Mouse (Mus musculus): ENCODE measurements around the gene Nckap5. TPM values are rescaled to one million over a fixed set of nuclear protein-coding genes. Genes with fewer than 3 reads are reported as not detected.

Gene Nckap5
- total RNA-seq, 1 experiment, result 0.18 TPM

DNA sequence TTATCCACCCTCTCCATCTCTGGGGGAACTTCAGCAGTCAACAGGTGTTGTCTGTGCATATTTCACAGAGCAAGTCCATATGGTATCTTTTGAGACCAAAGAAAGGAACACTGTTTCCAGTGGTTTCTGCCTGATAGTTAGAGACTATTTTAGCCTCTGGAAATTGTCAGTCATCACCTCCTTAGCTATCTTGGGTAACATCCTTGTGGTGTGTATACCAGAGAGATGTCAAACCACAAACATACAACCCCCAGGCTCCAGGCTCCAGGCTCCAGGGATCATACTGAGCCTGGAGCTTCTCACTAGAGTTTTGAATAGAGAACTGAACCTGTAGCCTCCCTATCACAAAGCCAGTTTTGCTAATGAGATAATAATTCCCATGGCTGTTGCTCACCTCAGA lies 252.4 kb downstream of the Nckap5 start:
- Histone ChIP-seq H3K9me3 (ENCODE audit: control insufficient read depth, insufficient read depth, low read depth, low read length) (no peaks in the 10 kb centered on the region), H3K27ac (ENCODE audit: insufficient read depth, low read depth, low read length, poor library complexity, severe bottlenecking) (no peak overlapping the region), H3K9ac (ENCODE audit: insufficient read depth, low read depth, low read length, poor library complexity, severe bottlenecking) (no peak overlapping the region), H3K4me3 (ENCODE audit: insufficient read depth in 1 of 2, low read depth in 1 of 2, low read length in 2 of 2, poor library complexity in 1 of 2, severe bottlenecking in 1 of 2) (no peak overlapping the region), H3K36me3 (ENCODE audit: control insufficient read depth, insufficient read depth, low read length, poor library complexity, severe bottlenecking) (no peaks in the 10 kb centered on the region), H3K4me1 (ENCODE audit: control insufficient read depth in 2 of 2, insufficient read depth in 2 of 2, low read length in 2 of 2, poor library complexity in 1 of 2) (no peaks in the 10 kb centered on the region)
- no peak for DNase-seq (ENCODE audit: low read depth, low spot score)
- TF ChIP-seq CHD2 (IDR thresholded peaks at IDR 0.05; ENCODE audit: low read depth, low read length), result no peak
- in situ Hi-C loops (cut with MboI; ENCODE audit: low sequenced_read_pairs in 2 of 2, unreplicated experiment in 2 of 2), result no loop called here

DNA sequence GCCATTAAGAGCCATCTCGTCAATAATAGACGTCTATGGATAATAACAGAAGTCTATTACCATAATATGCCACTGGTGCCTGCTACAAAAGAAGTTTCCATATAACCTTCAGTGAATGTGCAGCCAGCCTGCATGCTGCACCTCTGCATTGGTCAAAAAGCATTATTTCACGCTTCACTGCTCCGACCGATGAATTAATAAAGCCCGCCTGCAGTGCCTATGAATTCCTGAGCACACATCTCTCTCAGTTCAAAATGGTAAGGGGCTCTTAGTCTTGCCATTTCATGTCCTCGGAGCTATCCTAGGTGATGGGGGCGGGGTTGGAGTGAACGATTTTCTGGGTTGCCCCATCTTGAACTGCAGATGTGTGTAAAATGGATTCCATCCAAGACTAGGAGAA lies 256.3 kb downstream of the Nckap5 start:
- no peaks in the 10 kb centered on the region for H3K36me3 ChIP-seq (ENCODE audit: control insufficient read depth, insufficient read depth, low read length, poor library complexity, severe bottlenecking)
- H3K9me3 ChIP-seq (ENCODE audit: control insufficient read depth, insufficient read depth, low read depth, low read length), result no peaks in the 10 kb centered on the region
- TF ChIP-seq ZNF384 (IDR thresholded peaks at IDR 0.05; ENCODE audit: low read depth, low read length), result no peak
- no peaks in the 10 kb centered on the region for H3K4me1 ChIP-seq (ENCODE audit: control insufficient read depth in 2 of 2, insufficient read depth in 2 of 2, low read length in 2 of 2, poor library complexity in 1 of 2)
- H3K27ac ChIP-seq (ENCODE audit: insufficient read depth, low read depth, low read length, poor library complexity, severe bottlenecking), result no peak overlapping the region
- no peak overlapping the region for H3K4me3 ChIP-seq (ENCODE audit: insufficient read depth in 1 of 2, low read depth in 1 of 2, low read length in 2 of 2, poor library complexity in 1 of 2, severe bottlenecking in 1 of 2)
- in situ Hi-C loops (cut with MboI; ENCODE audit: low sequenced_read_pairs in 2 of 2, unreplicated experiment in 2 of 2), result no loop called here
- DNase-seq (ENCODE audit: low read depth, low spot score), result no peak
- H3K9ac ChIP-seq (ENCODE audit: insufficient read depth, low read depth, low read length, poor library complexity, severe bottlenecking), result no peak overlapping the region

DNA sequence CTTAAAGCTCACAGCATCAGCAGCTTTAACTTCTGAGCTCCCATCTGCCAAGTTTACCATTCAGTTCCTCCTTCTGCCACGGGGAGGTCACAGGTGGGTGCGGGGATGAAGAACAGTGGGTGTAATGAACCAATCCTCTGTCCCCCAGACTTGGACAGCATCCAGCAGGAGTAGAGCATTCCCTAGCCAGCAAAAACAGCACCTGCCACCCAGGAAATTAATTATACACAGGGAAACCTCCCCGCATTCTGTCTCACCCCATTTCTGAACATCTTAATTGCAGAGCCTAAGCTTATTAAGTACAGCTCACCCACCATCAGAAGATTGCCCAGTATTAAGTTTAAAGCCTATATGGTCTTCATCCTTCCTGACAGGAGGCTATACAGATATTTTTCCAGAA lies 256.9 kb downstream of the Nckap5 start:
- no peak overlapping the region for H3K4me3 ChIP-seq (ENCODE audit: insufficient read depth in 1 of 2, low read depth in 1 of 2, low read length in 2 of 2, poor library complexity in 1 of 2, severe bottlenecking in 1 of 2)
- DNase-seq (ENCODE audit: low read depth, low spot score), result no peak
- no peaks in the 10 kb centered on the region for H3K36me3 ChIP-seq (ENCODE audit: control insufficient read depth, insufficient read depth, low read length, poor library complexity, severe bottlenecking)
- in situ Hi-C loops (cut with MboI; ENCODE audit: low sequenced_read_pairs in 2 of 2, unreplicated experiment in 2 of 2), result no loop called here
- H3K9me3 ChIP-seq (ENCODE audit: control insufficient read depth, insufficient read depth, low read depth, low read length), result no peaks in the 10 kb centered on the region
- TF ChIP-seq CHD2 (IDR thresholded peaks at IDR 0.05; ENCODE audit: low read depth, low read length) (no peak), MAFK (IDR thresholded peaks at IDR 0.05; ENCODE audit: insufficient read depth, low read depth, low read length) (no peak)
- no peak overlapping the region for H3K27ac ChIP-seq (ENCODE audit: insufficient read depth, low read depth, low read length, poor library complexity, severe bottlenecking)
- no peaks in the 10 kb centered on the region for H3K4me1 ChIP-seq (ENCODE audit: control insufficient read depth in 2 of 2, insufficient read depth in 2 of 2, low read length in 2 of 2, poor library complexity in 1 of 2)
- no peak overlapping the region for H3K9ac ChIP-seq (ENCODE audit: insufficient read depth, low read depth, low read length, poor library complexity, severe bottlenecking)

GRCm38 (mm10) chr1:126573097-126573496 lies 257.5 kb downstream of the Nckap5 start:
- Histone ChIP-seq H3K27ac (ENCODE audit: insufficient read depth, low read depth, low read length, poor library complexity, severe bottlenecking) (no peak overlapping the region), H3K4me3 (ENCODE audit: insufficient read depth in 1 of 2, low read depth in 1 of 2, low read length in 2 of 2, poor library complexity in 1 of 2, severe bottlenecking in 1 of 2) (no peak overlapping the region), H3K9ac (ENCODE audit: insufficient read depth, low read depth, low read length, poor library complexity, severe bottlenecking) (no peak overlapping the region), H3K9me3 (ENCODE audit: control insufficient read depth, insufficient read depth, low read depth, low read length) (no peaks in the 10 kb centered on the region), H3K4me1 (ENCODE audit: control insufficient read depth in 2 of 2, insufficient read depth in 2 of 2, low read length in 2 of 2, poor library complexity in 1 of 2) (no peaks in the 10 kb centered on the region), H3K36me3 (ENCODE audit: control insufficient read depth, insufficient read depth, low read length, poor library complexity, severe bottlenecking) (no peaks in the 10 kb centered on the region)
- in situ Hi-C loops (cut with MboI; ENCODE audit: low sequenced_read_pairs in 2 of 2, unreplicated experiment in 2 of 2), result no loop called here
- DNase-seq (ENCODE audit: low read depth, low spot score), result no peak
- TF ChIP-seq MAFK (IDR thresholded peaks at IDR 0.05; ENCODE audit: insufficient read depth, low read depth, low read length), result no peak
- TF ChIP-seq CHD2 (IDR thresholded peaks at IDR 0.05; ENCODE audit: low read depth, low read length), result no peak
- TF ChIP-seq ZC3H11A (IDR thresholded peaks at IDR 0.05; ENCODE audit: borderline replicate concordance, low read depth, low read length), result no peak
- TF ChIP-seq ZNF384 (IDR thresholded peaks at IDR 0.05; ENCODE audit: low read depth, low read length), result no peak
- no peak for TF ChIP-seq HCFC1 (IDR thresholded peaks at IDR 0.05; ENCODE audit: borderline replicate concordance, insufficient read depth, low read length)

- in situ Hi-C loops (cut with MboI; ENCODE audit: low sequenced_read_pairs in 2 of 2, unreplicated experiment in 2 of 2), result no loop called here
- Histone ChIP-seq H3K9ac (ENCODE audit: insufficient read depth, low read depth, low read length, poor library complexity, severe bottlenecking) (no peak overlapping the region), H3K27ac (ENCODE audit: insufficient read depth, low read depth, low read length, poor library complexity, severe bottlenecking) (no peak overlapping the region), H3K36me3 (ENCODE audit: control insufficient read depth, insufficient read depth, low read length, poor library complexity, severe bottlenecking) (no peaks in the 10 kb centered on the region), H3K4me3 (ENCODE audit: insufficient read depth in 1 of 2, low read depth in 1 of 2, low read length in 2 of 2, poor library complexity in 1 of 2, severe bottlenecking in 1 of 2) (no peak overlapping the region), H3K4me1 (ENCODE audit: control insufficient read depth in 2 of 2, insufficient read depth in 2 of 2, low read length in 2 of 2, poor library complexity in 1 of 2) (no peaks in the 10 kb centered on the region), H3K9me3 (ENCODE audit: control insufficient read depth, insufficient read depth, low read depth, low read length) (no peaks in the 10 kb centered on the region)
- TF ChIP-seq ZC3H11A (IDR thresholded peaks at IDR 0.05; ENCODE audit: borderline replicate concordance, low read depth, low read length) (no peak), MAFK (IDR thresholded peaks at IDR 0.05; ENCODE audit: insufficient read depth, low read depth, low read length) (no peak), ZNF384 (IDR thresholded peaks at IDR 0.05; ENCODE audit: low read depth, low read length) (no peak), CHD2 (IDR thresholded peaks at IDR 0.05; ENCODE audit: low read depth, low read length) (no peak), HCFC1 (IDR thresholded peaks at IDR 0.05; ENCODE audit: borderline replicate concordance, insufficient read depth, low read length) (no peak)
- DNase-seq (ENCODE audit: low read depth, low spot score), result no peak
These were observed 260.9 kb downstream of the Nckap5 start for GRCm38 (mm10) chr1:126569611-126570238.

All from ES-E14 (cell line).